Mouse (Mus musculus): ENCODE data around the gene Tas2r144.

Gene Tas2r144

GRCm38 (mm10) chr6:42215028-42215427, at the start of gene Tas2r144:
Tas2r144 (plus strand) TSS chr6:42215328.
- DNase-seq (ENCODE audit: low spot score) = no peak

- DNase-seq (ENCODE audit: low spot score) = no peak
These were observed 32.7 kb upstream of the Tas2r144 start for GRCm38 (mm10) chr6:42182462-42182861.

GRCm38 (mm10) chr6:42186230-42186629, 28.9 kb upstream of the Tas2r144 start:
- DNase-seq (ENCODE audit: low spot score) = no peak

- no peak for DNase-seq (ENCODE audit: low spot score)
These were observed 17.4 kb upstream of the Tas2r144 start for GRCm38 (mm10) chr6:42197710-42198109.

- DNase-seq (ENCODE audit: low spot score) = no peak
These were observed 15.6 kb upstream of the Tas2r144 start for GRCm38 (mm10) chr6:42199498-42199897.

- DNase-seq (ENCODE audit: low spot score) = no peak
These were observed 7.2 kb downstream of the Tas2r144 start for GRCm38 (mm10) chr6:42222286-42222685.

- no peak for DNase-seq (ENCODE audit: low spot score)
These were observed 9.9 kb downstream of the Tas2r144 start for GRCm38 (mm10) chr6:42225046-42225445.

GRCm38 (mm10) chr6:42227240-42228101, 12.3 kb downstream of the Tas2r144 start:
- DNase-seq (ENCODE audit: low spot score) = no peak

GRCm38 (mm10) chr6:42229610-42230009, 14.5 kb downstream of the Tas2r144 start:
- DNase-seq (ENCODE audit: low spot score) = no peak

- DNase-seq (ENCODE audit: low spot score) = no peak
These were observed 16.1 kb downstream of the Tas2r144 start for GRCm38 (mm10) chr6:42231191-42231590.

GRCm38 (mm10) chr6:42237276-42237805, 22.2 kb downstream of the Tas2r144 start:
- DNase-seq (ENCODE audit: low spot score) = no peak

- no peak for DNase-seq (ENCODE audit: low spot score)
These were observed 26.4 kb downstream of the Tas2r144 start for GRCm38 (mm10) chr6:42241311-42242045.

GRCm38 (mm10) chr6:42245711-42246353, 30.7 kb downstream of the Tas2r144 start, which contains the start of gene Gstk1:
Gstk1 (plus strand) TSS chr6:42245935.
- DNase-seq (ENCODE audit: low spot score) = peak; percentile 45

GRCm38 (mm10) chr6:42247173-42247572, 32.0 kb downstream of the Tas2r144 start:
- DNase-seq (ENCODE audit: low spot score) = no peak

- DNase-seq (ENCODE audit: low spot score) = no peak
These were observed 32.9 kb downstream of the Tas2r144 start for GRCm38 (mm10) chr6:42247981-42248380.

- DNase-seq (ENCODE audit: low spot score) = no peak
These were observed 36.7 kb downstream of the Tas2r144 start for GRCm38 (mm10) chr6:42251791-42252190.

GRCm38 (mm10) chr6:42253103-42253502, 38.0 kb downstream of the Tas2r144 start:
- no peak for DNase-seq (ENCODE audit: low spot score)

- no peak for DNase-seq (ENCODE audit: low spot score)
These were observed 42.3 kb downstream of the Tas2r144 start for GRCm38 (mm10) chr6:42257303-42257863.

GRCm38 (mm10) chr6:42260430-42260829, 45.3 kb downstream of the Tas2r144 start:
- DNase-seq (ENCODE audit: low spot score) = no peak

- no peak for DNase-seq (ENCODE audit: low spot score)
These were observed 46.5 kb downstream of the Tas2r144 start, which contains the start of gene Tmem139 for GRCm38 (mm10) chr6:42261524-42262170. Tmem139 (plus strand) TSS chr6:42261970.

GRCm38 (mm10) chr6:42264626-42265312, 49.6 kb downstream of the Tas2r144 start, which contains the start of gene Casp2:
Casp2 (plus strand) TSS chr6:42264985.
- peak; percentile 92 for DNase-seq (ENCODE audit: low spot score)

Measured in ovary, postnatal 10 days (tissue).